Mouse (Mus musculus) liver, embryonic 14 days (tissue): Measurements from ENCODE around the gene Zfp260. TPM values are rescaled to one million over a fixed set of nuclear protein-coding genes. Genes with fewer than 3 reads are reported as not detected.

Source experiments
- polyA plus RNA-seq: library from polyadenylated mRNA; depleted of rRNA; stranded (reverse); fragments of >200 nt; gene quantifications from 2 replicates; pipeline ENCODE4 v1.2.3, GENCODE M21; 2012; rRNA removed

The Zfp260 gene
- 5.0 and 5.6 TPM in 2 replicates for polyA plus RNA-seq

GRCm38 (mm10) chr7:30094646-30095429, at the start of gene Zfp260:
Zfp260 (plus strand) TSS chr7:30094777.

GRCm38 (mm10) chr7:30050882-30051548, 43.6 kb upstream of the Zfp260 start, which contains the start of gene Zfp14:
Zfp14 (minus strand) TSS chr7:30051380.

GRCm38 (mm10) chr7:30072146-30073028, 22.2 kb upstream of the Zfp260 start, which contains the start of gene Zfp82:
Zfp82 (minus strand) TSS chr7:30072900.

GRCm38 (mm10) chr7:30090092-30090969, 4.2 kb upstream of the Zfp260 start, which contains the start of the genes Gm26920 and Zfp566:
Gm26920 (minus strand) TSS chr7:30090410.
Zfp566 (minus strand) TSS chr7:30090527.

GRCm38 (mm10) chr7:30121308-30122187, 27.0 kb downstream of the Zfp260 start, which contains the start of gene Zfp382:
Zfp382 (plus strand) TSS chr7:30121942.

Other genes with a start within 250 kb of the Zfp260 start
- 0.41 and 0.53 TPM in 2 replicates for gene Zfp940, start 241.1 kb upstream of the Zfp260 start, polyA plus RNA-seq
- 0.83 and 0.98 TPM in 2 replicates for gene Zfp420, start 234.8 kb upstream of the Zfp260 start, polyA plus RNA-seq
- 1.3 TPM in 2 replicates for gene Zfp27, start 188.2 kb upstream of the Zfp260 start, polyA plus RNA-seq
- 0.77 and 0.84 TPM in 2 replicates for gene Zfp383, start 186.6 kb upstream of the Zfp260 start, polyA plus RNA-seq
- gene Zfp74, start 140.7 kb upstream of the Zfp260 start, polyA plus RNA-seq, result 1.4 and 1.6 TPM in 2 replicates
- 5.8 and 6.6 TPM in 2 replicates for gene Zfp568, start 110.8 kb upstream of the Zfp260 start, polyA plus RNA-seq
- gene Zfp14, start 43.4 kb upstream of the Zfp260 start, polyA plus RNA-seq, result 0.31 and 0.33 TPM in 2 replicates
- 0.60 and 0.68 TPM in 2 replicates for gene Zfp82, start 21.9 kb upstream of the Zfp260 start, polyA plus RNA-seq
- 0.02 TPM in 2 replicates for gene Gm26920, start 4.4 kb upstream of the Zfp260 start, polyA plus RNA-seq
- 1.1 and 1.2 TPM in 2 replicates for gene Zfp566, start 4.2 kb upstream of the Zfp260 start, polyA plus RNA-seq
- 0.57 and 0.73 TPM in 2 replicates for gene Zfp382, start 27.2 kb downstream of the Zfp260 start, polyA plus RNA-seq
- gene Zfp146, start 75.0 kb downstream of the Zfp260 start, polyA plus RNA-seq, result 22.7 and 23.5 TPM in 2 replicates
- 2.8 and 3.4 TPM in 2 replicates for gene Cox7a1, start 89.4 kb downstream of the Zfp260 start, polyA plus RNA-seq
- gene Capns1, start 104.0 kb downstream of the Zfp260 start, polyA plus RNA-seq, result 109 and 119 TPM in 2 replicates
- 64.7 and 70.6 TPM in 2 replicates for gene Polr2i, start 137.2 kb downstream of the Zfp260 start, polyA plus RNA-seq
- 24.6 and 27.0 TPM in 2 replicates for gene Tbcb, start 137.5 kb downstream of the Zfp260 start, polyA plus RNA-seq
- gene Ovol3, start 140.9 kb downstream of the Zfp260 start, polyA plus RNA-seq, result 0.07 TPM in 1 of 2 replicates, not detected in the other
- gene Thap8, start 185.3 kb downstream of the Zfp260 start, polyA plus RNA-seq, result not detected in 2 replicates
- 12.3 and 12.9 TPM in 2 replicates for gene Wdr62, start 185.6 kb downstream of the Zfp260 start, polyA plus RNA-seq
- 0.85 and 0.99 TPM in 2 replicates for gene Clip3, start 197.0 kb downstream of the Zfp260 start, polyA plus RNA-seq
- gene Alkbh6, start 213.9 kb downstream of the Zfp260 start, polyA plus RNA-seq, result 13.6 and 13.9 TPM in 2 replicates
- gene Syne4, start 220.0 kb downstream of the Zfp260 start, polyA plus RNA-seq, result 9.4 and 10.6 TPM in 2 replicates
- 0.12 and 0.16 TPM in 2 replicates for gene E130208F15Rik, start 227.0 kb downstream of the Zfp260 start, polyA plus RNA-seq
- 4.5 and 5.2 TPM in 2 replicates for gene Sdhaf1, start 229.1 kb downstream of the Zfp260 start, polyA plus RNA-seq